Mouse (Mus musculus) thymus, adult 2 months (tissue): ENCODE measurements around the gene Spred3.

Source experiments
- CTCF ChIP-seq: fragments of 200-500 bp; IDR thresholded peaks from 2 replicates; pipeline ENCODE4 v1.5.1; 2012; ENCODE audit warnings: mild to moderate bottlenecking, control low read depth, low read length, moderate library complexity, borderline replicate concordance; ENCODE audit not compliant: control insufficient read depth, poor library complexity, insufficient read depth; ENCODE audit errors: extremely low read depth
- POLR2A ChIP-seq: fragments of 200-500 bp; IDR thresholded peaks from 2 replicates; pipeline ENCODE4 v1.6.1; 2012; ENCODE audit warnings: mild to moderate bottlenecking, low read length, control low read depth, moderate library complexity; ENCODE audit not compliant: control insufficient read depth, poor library complexity, insufficient read depth; ENCODE audit errors: extremely low read depth

DNA sequence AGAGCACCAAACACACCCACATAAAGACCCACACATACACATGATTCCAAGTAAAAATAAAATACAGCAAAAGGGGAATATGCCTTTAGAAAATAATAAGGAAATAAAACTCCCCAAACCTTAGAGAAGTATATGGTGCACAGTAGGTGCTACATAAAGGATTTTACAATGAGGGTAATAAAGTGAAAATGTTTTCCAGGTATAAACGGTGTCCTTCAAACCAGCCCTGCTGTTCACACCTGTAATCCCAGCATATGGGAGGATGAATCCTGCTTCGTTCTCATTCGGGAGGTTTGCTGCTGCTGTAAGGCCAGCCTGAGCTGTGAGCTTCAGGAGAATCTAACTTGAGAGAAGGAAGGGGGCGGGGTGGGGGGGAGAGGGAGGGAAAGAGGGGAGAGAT is 36.0 kb downstream of the Spred3 start:
- TF ChIP-seq CTCF, result no peak
- TF ChIP-seq POLR2A, result no peak
